Mouse (Mus musculus): ENCODE data around the gene Pde6h. TPM values are rescaled to one million over a fixed set of nuclear protein-coding genes. Genes with fewer than 3 reads are reported as not detected.
"Not testable (repeated sequence)": the region's sequence is repeated elsewhere in the genome, so short reads cannot be mapped to it uniquely, and the experiment has no call there.

The Pde6h gene
- polyA plus RNA-seq, 1 experiment from 2014 or later: not detected

GRCm38 (mm10) chr6:136947716-136948115 lies 24.1 kb downstream of the Pde6h start:
- Histone ChIP-seq H3K27me3 (no peaks in the 10 kb centered on the region), H3K36me3 (no peaks in the 10 kb centered on the region), H3K27ac (no peak overlapping the region), H3K4me1 (peaks cover 6% of the 10 kb centered on the region; the same call in 1 of the 2 replicates), H3K4me3 (no peak overlapping the region), H3K9ac (no peak overlapping the region), H3K9me3 (replicated peaks) (no peaks in the 10 kb centered on the region), H3K4me2 (replicated peaks) (no peak overlapping the region)
- ATAC-seq (ENCODE audit: low FRiP score): no peak
- WGBS: 47% methylated on average over 4 of the region's 4 CpGs

- Histone ChIP-seq H3K36me3 (no peaks in the 10 kb centered on the region), H3K4me3 (no peak overlapping the region), H3K4me2 (replicated peaks) (no peak overlapping the region), H3K27me3 (no peaks in the 10 kb centered on the region), H3K4me1 (peaks cover 6% of the 10 kb centered on the region; the same call in 1 of the 2 replicates), H3K9me3 (replicated peaks) (no peaks in the 10 kb centered on the region), H3K9ac (no peak overlapping the region), H3K27ac (no peak overlapping the region)
- no peak for ATAC-seq (ENCODE audit: low FRiP score)
- WGBS: 92% methylated on average over 2 of the region's 2 CpGs
Measured at GRCm38 (mm10) chr6:136950171-136950570, 26.5 kb downstream of the Pde6h start.

GRCm38 (mm10) chr6:136952930-136953329 lies 29.3 kb downstream of the Pde6h start:
- WGBS: 94% methylated on average over 9 of the region's 9 CpGs

GRCm38 (mm10) chr6:136954192-136954591 lies 30.6 kb downstream of the Pde6h start:
- Histone ChIP-seq H3K9me3 (replicated peaks) (no peaks in the 10 kb centered on the region), H3K4me2 (replicated peaks) (no peak overlapping the region)
- WGBS: 88% methylated on average over 6 of the region's 6 CpGs

More at GRCm38 (mm10) chr6:136952930-136953329, 29.3 kb downstream of the Pde6h start:
- Histone ChIP-seq H3K27ac (no peak overlapping the region), H3K4me3 (no peak overlapping the region), H3K36me3 (no peaks in the 10 kb centered on the region), H3K9me3 (replicated peaks) (no peaks in the 10 kb centered on the region), H3K9ac (no peak overlapping the region), H3K4me1 (no peaks in the 10 kb centered on the region), H3K27me3 (no peaks in the 10 kb centered on the region), H3K4me2 (replicated peaks) (no peak overlapping the region)
- ATAC-seq (ENCODE audit: low FRiP score): no peak

GRCm38 (mm10) chr6:136954715-136955114 lies 31.1 kb downstream of the Pde6h start:
- Histone ChIP-seq H3K27ac (no peak overlapping the region), H3K4me2 (replicated peaks) (no peak overlapping the region), H3K4me1 (no peaks in the 10 kb centered on the region), H3K9ac (no peak overlapping the region), H3K4me3 (no peak overlapping the region), H3K9me3 (replicated peaks) (no peaks in the 10 kb centered on the region), H3K27me3 (no peaks in the 10 kb centered on the region), H3K36me3 (no peaks in the 10 kb centered on the region)
- 93% methylated on average over 8 of the region's 8 CpGs for WGBS
- no peak for ATAC-seq (ENCODE audit: low FRiP score)

More at GRCm38 (mm10) chr6:136954192-136954591, 30.6 kb downstream of the Pde6h start:
- Histone ChIP-seq H3K27ac (no peak overlapping the region), H3K27me3 (no peaks in the 10 kb centered on the region), H3K9ac (no peak overlapping the region), H3K4me1 (no peaks in the 10 kb centered on the region), H3K36me3 (no peaks in the 10 kb centered on the region), H3K4me3 (no peak overlapping the region)
- no peak for ATAC-seq (ENCODE audit: low FRiP score)

GRCm38 (mm10) chr6:136955240-136955639 lies 31.6 kb downstream of the Pde6h start:
- 89% methylated on average over 3 of the region's 3 CpGs for WGBS
- Histone ChIP-seq H3K9me3 (replicated peaks) (no peaks in the 10 kb centered on the region), H3K9ac (no peak overlapping the region), H3K27ac (no peak overlapping the region), H3K4me3 (no peak overlapping the region), H3K36me3 (no peaks in the 10 kb centered on the region), H3K4me1 (no peaks in the 10 kb centered on the region), H3K4me2 (replicated peaks) (no peak overlapping the region), H3K27me3 (no peaks in the 10 kb centered on the region)
- no peak for ATAC-seq (ENCODE audit: low FRiP score)

GRCm38 (mm10) chr6:136957062-136957461 lies 33.4 kb downstream of the Pde6h start:
- Histone ChIP-seq H3K4me1 (no peaks in the 10 kb centered on the region), H3K9ac (no peak overlapping the region), H3K9me3 (replicated peaks) (no peaks in the 10 kb centered on the region), H3K36me3 (no peaks in the 10 kb centered on the region), H3K4me3 (no peak overlapping the region), H3K27me3 (no peaks in the 10 kb centered on the region), H3K4me2 (replicated peaks) (no peak overlapping the region), H3K27ac (no peak overlapping the region)
- 55% methylated on average over 7 of the region's 7 CpGs for WGBS
- 0 out of 2 replicates have a peak, but pooled peaks have one; percentile 63 for ATAC-seq (ENCODE audit: low FRiP score)

- H3K9ac ChIP-seq: no peak overlapping the region
- no peak for ATAC-seq (ENCODE audit: low FRiP score)
- no peak overlapping the region for H3K4me3 ChIP-seq
- no peaks in the 10 kb centered on the region for H3K4me1 ChIP-seq
- no peak overlapping the region for H3K27ac ChIP-seq
- H3K27me3 ChIP-seq: no peaks in the 10 kb centered on the region
- 67% methylated on average over 11 of the region's 11 CpGs for WGBS
- H3K4me2 ChIP-seq (replicated peaks): no peak overlapping the region
- H3K9me3 ChIP-seq (replicated peaks): no peaks in the 10 kb centered on the region
- H3K36me3 ChIP-seq: no peaks in the 10 kb centered on the region
Measured at GRCm38 (mm10) chr6:136959131-136959530, 35.5 kb downstream of the Pde6h start.

GRCm38 (mm10) chr6:136962957-136963356 lies 39.3 kb downstream of the Pde6h start:
- Histone ChIP-seq H3K36me3 (no peaks in the 10 kb centered on the region), H3K4me3 (no peak overlapping the region), H3K9me3 (replicated peaks) (no peaks in the 10 kb centered on the region), H3K9ac (no peak overlapping the region), H3K27me3 (no peaks in the 10 kb centered on the region), H3K27ac (no peak overlapping the region), H3K4me1 (no peaks in the 10 kb centered on the region), H3K4me2 (replicated peaks) (no peak overlapping the region)
- no peak for ATAC-seq (ENCODE audit: low FRiP score)
- WGBS: 80% methylated on average over 11 of the region's 11 CpGs

- no peak for ATAC-seq (ENCODE audit: low FRiP score)
- H3K27me3 ChIP-seq: no peaks in the 10 kb centered on the region
- no peaks in the 10 kb centered on the region for H3K4me1 ChIP-seq
- 72% methylated on average over 13 of the region's 13 CpGs for WGBS
- H3K4me2 ChIP-seq (replicated peaks): no peak overlapping the region
- no peaks in the 10 kb centered on the region for H3K36me3 ChIP-seq
- no peak overlapping the region for H3K9ac ChIP-seq
- H3K9me3 ChIP-seq (replicated peaks): no peaks in the 10 kb centered on the region
- H3K4me3 ChIP-seq: no peak overlapping the region
- no peak overlapping the region for H3K27ac ChIP-seq
Measured at GRCm38 (mm10) chr6:136964609-136965510, 41.2 kb downstream of the Pde6h start.

- 75% methylated on average over 10 of the region's 10 CpGs for WGBS
- no peak overlapping the region for H3K9ac ChIP-seq
- no peak for ATAC-seq (ENCODE audit: low FRiP score)
- no peak overlapping the region for H3K4me3 ChIP-seq
- no peaks in the 10 kb centered on the region for H3K36me3 ChIP-seq
- no peak overlapping the region for H3K27ac ChIP-seq
- no peaks in the 10 kb centered on the region for H3K27me3 ChIP-seq
- H3K9me3 ChIP-seq (replicated peaks): no peaks in the 10 kb centered on the region
- H3K4me1 ChIP-seq: no peaks in the 10 kb centered on the region
- H3K4me2 ChIP-seq (replicated peaks): no peak overlapping the region
Measured at GRCm38 (mm10) chr6:136965912-136966311, 42.3 kb downstream of the Pde6h start.

GRCm38 (mm10) chr6:136967466-136967865 lies 43.8 kb downstream of the Pde6h start:
- 71% methylated on average over 4 of the region's 4 CpGs for WGBS

GRCm38 (mm10) chr6:136968877-136969276 lies 45.2 kb downstream of the Pde6h start:
- ATAC-seq (ENCODE audit: low FRiP score); H3K27ac ChIP-seq; H3K36me3 ChIP-seq; H3K9ac ChIP-seq; H3K4me2 ChIP-seq (replicated peaks); H3K4me3 ChIP-seq; H3K4me1 ChIP-seq; H3K27me3 ChIP-seq; H3K9me3 ChIP-seq (replicated peaks): not testable (repeated sequence)
- 53% methylated on average over 4 of the region's 4 CpGs for whole genome bisulfite sequencing

More at GRCm38 (mm10) chr6:136967466-136967865, 43.8 kb downstream of the Pde6h start:
- ATAC-seq (ENCODE audit: low FRiP score): no peak
- Histone ChIP-seq H3K9me3 (replicated peaks) (no peaks in the 10 kb centered on the region), H3K27me3 (no peaks in the 10 kb centered on the region), H3K4me1 (no peaks in the 10 kb centered on the region), H3K36me3 (no peaks in the 10 kb centered on the region), H3K4me3 (no peak overlapping the region), H3K9ac (no peak overlapping the region), H3K4me2 (replicated peaks) (no peak overlapping the region), H3K27ac (no peak overlapping the region)
